1 mouse cellular context compared by ENCODE assay signal in the genomic region with DNA sequence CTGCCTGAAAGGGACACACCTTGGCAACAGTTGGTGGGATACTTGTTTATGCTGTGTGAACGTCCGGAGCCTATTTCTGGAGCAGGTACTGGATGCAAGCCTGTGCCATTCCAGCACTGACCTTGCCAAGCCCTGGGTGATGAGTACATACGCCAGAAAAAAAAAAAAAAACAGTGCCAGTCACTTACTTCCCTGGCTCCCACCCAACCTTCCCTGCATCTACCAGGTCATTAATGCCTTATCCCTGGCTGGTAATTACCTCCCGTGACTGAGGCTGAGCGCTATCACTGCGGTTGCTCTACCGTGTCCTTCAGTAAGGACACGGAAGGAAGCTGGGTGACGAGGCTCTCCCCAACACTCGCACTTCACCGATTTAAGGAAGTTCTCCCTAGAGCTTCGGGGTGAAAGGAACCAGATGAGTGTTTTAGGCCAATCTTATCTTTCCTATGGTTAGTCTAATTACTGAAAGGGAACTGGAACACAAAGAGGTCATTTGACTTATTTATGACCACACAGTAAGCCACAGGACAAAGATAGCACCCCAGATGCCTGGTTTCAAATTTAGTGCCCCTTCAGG.
A peak's percentile ranks its signal among the peaks of the same experiment; 100 is the strongest.
TF ChIP-seq lines count a peak whose summit lies in the region.

No protein-coding gene starts in this region.

TF ChIP-seq in MEL, 35 proteins besides CTCF, POLR2A, EP300 and RAD21 (continued from another document):
- peak; percentile 35; the same call in 1 of the 2 replicates for TF ChIP-seq TBP (IDR thresholded peaks at IDR 0.05; ENCODE audit: low read depth, low read length)
